Mouse (Mus musculus) right cerebral cortex, postnatal 36 days (tissue): ENCODE results near the gene Vdr.

Source experiments
- DNase-seq, 2 experiments: peaks; one replicate each; pipeline ENCODE4 v3.0.0; 2022; ENCODE audit warnings: low spot score in 2 of 2, mixed read lengths in 1 of 2

Gene Vdr

GRCm38 (mm10) chr15:97920306-97920705 lies 9.9 kb upstream of the Vdr start:
- DNase-seq: no peak

GRCm38 (mm10) chr15:97919217-97919616 lies 8.8 kb upstream of the Vdr start:
- no peak for DNase-seq

DNA sequence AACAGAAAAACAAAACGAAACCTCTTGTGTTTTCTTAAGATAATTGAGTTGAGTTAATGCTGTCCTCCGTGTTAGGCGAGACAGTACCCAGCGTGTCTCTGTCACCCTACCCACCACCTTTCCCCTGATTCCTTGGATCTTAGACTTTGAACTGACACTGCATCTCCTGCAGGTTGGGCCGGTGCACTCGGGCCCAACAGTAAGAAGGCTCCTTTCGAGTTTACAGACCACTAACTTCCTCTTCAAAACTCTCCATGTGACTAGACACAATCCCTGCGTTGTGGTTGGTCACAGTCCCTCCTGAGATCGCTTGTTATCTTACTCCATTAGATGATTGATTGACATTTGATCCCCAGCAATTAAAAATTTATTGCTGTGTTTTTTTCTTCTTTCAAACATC lies 7.6 kb upstream of the Vdr start:
- DNase-seq: no peak

DNA sequence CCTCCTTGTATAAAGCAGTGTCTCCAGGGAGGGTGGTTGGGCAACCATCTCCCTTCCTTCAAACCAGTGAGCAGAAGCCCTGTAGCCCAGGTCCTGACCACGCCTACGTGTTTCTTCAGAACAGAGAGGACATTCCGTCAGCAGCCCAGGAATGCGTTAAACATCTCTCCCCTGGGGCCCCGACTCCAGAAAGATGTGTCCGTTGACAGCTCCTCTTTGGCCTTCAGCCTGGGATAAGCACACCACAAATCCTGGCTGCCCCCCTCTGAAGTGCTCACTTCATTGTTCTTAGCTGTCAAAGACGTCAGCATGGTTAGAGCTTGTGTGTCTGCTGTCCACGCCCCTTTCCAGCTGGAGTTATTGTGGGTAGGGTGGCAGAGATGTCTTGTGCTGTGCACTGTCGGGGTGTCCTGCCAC lies 3.9 kb upstream of the Vdr start:
- no peak for DNase-seq

GRCm38 (mm10) chr15:97907801-97908751 lies 2.4 kb downstream of the Vdr start:
- DNase-seq: no peak

- DNase-seq: no peak
Observed at GRCm38 (mm10) chr15:97907202-97907601, 3.2 kb downstream of the Vdr start.

- DNase-seq: no peak
Observed at GRCm38 (mm10) chr15:97905281-97905680, 5.1 kb downstream of the Vdr start.

DNA sequence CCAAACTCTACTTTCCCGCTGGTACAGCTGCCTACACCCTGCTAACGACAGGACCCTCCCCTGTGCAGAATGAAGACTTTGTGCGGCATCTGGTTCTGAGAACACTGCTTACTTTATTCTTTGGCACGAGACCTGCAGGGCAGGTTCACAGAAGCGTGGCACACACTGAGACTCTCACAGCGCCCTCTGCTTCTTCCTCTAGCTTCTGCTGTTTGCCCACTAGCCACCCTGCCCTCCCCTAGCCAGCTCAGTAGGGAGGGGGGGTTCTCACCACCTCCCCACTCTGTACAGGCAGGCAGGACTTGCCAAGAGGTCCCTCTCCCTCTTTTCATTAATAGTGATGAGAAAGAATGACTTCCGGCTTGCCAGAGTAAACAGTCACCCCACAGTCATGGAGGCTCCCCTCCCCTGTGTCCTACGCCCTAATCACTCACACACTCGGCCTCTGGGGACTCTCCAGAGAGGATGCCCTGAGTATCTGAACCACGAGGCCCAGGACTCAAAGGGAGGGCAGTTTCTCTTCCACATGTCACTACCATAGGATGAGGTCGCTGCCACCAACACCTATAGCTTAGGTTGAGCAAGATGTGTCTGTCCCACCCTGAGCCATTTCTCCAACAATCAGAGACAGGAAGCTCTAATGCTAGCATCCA lies 6.0 kb downstream of the Vdr start:
- DNase-seq: no peak

- no peak for DNase-seq
Observed at GRCm38 (mm10) chr15:97903261-97904009, 7.0 kb downstream of the Vdr start.

DNA sequence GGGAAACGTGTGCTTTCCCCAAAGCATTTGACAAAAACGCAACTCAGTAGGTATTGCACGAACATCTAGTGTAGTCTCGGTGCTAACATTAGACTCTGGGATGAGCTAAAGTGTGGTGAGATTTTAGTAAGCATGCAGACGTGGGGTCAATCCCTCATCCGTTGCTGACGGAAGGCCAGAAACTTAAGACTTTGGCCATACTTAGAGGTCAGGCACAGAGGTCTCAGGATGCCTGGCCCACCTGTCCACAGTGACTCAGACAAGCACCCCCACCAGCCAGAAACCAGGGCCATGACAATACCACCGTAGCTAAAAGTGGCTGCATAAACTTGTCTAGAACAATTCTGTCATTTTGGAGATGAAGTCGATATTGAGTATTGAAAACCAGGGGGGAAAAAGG lies 9.4 kb downstream of the Vdr start:
- no peak for DNase-seq

DNA sequence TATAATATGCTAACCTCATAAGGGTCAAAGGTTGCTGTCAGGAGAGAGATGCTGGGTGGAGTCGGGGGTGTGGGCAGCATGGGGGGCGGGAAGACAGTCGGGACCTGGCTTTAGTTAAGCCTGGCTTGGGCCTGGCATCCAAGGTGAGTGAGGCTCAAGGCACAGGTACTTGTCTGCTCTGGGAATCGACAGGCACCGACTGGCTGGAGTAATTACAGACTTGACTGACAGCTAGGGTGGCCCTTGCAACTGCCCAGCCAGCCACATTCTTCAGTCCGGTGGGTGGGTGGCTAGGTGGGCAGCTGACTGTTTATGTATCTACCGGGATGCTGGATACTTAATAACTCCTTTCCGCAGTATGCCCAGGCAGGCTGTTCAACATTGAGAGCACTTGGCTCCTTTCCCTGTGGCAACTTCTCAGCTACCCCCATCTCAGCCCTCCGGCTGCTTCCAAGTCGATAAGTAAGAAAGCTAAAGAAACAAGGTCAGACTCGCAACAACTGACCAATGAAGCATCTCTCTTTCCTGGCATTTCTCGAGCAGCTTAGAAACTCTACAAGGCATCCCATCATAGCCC lies 10.0 kb downstream of the Vdr start:
- no peak for DNase-seq

DNA sequence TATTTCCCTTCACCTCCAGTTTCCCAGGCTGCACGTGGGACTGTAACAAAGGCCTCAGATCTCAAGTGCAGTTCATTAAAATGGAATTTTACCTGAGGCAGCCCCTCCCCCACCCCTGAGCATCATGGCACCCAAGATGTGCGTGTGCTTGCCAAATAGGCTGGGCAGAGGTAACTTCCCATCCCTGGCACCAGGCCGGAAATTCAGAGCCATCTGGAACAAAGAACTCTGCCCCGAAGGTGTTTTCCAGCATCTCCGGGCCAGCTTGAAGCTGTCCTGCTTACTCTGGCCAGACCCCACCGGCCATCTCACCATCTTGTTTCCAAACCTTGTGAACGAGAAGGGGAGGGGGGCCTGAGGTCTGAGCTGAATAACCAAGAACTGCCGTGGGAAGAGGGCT lies 10.7 kb downstream of the Vdr start:
- DNase-seq: no peak

- no peak for DNase-seq
Observed at GRCm38 (mm10) chr15:97898791-97899190, 11.6 kb downstream of the Vdr start.

GRCm38 (mm10) chr15:97896861-97897654 lies 13.4 kb downstream of the Vdr start:
- no peak for DNase-seq

DNA sequence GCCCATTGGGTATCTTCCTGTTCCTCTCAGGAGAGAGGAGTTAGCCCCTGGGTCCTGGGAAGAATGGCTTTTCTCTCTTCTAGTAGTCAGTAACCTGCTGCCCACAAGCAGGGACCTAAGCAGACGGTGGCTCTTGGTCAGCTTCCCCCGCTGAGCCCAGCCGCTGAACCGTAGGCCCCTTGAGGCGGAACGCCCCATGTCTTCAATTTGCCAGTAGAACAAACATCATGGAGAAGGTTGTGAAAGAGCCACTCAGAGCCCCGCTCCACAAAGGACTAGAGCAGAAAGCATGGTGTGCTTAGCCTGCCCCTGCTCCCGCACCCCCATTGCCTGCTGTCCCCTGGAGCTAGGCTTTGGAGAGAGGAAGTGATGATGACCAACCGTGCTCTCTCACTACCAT lies 14.1 kb downstream of the Vdr start:
- no peak for DNase-seq

DNA sequence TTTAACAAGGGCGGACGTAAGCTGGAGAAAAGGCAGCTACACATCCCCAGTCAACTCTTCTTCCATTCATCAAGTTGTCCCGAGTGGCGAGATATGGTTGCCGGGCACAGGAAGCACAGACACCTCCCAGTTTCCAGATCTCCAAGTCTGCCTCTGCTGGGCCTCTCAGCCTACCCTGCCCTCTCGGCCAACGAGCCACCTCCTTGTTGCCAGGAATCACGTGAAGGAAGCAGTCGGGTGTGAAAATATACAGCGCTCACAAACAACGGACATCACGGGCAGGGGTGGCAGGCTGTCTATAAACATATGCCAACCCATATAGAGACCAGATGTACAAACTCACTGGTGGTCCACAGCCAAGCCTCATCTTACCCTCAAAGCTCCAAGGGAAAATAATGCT lies 14.6 kb downstream of the Vdr start:
- no peak for DNase-seq

GRCm38 (mm10) chr15:97892506-97892905 lies 17.9 kb downstream of the Vdr start:
- DNase-seq: no peak

GRCm38 (mm10) chr15:97890450-97890849 lies 20.0 kb downstream of the Vdr start:
- no peak for DNase-seq

DNA sequence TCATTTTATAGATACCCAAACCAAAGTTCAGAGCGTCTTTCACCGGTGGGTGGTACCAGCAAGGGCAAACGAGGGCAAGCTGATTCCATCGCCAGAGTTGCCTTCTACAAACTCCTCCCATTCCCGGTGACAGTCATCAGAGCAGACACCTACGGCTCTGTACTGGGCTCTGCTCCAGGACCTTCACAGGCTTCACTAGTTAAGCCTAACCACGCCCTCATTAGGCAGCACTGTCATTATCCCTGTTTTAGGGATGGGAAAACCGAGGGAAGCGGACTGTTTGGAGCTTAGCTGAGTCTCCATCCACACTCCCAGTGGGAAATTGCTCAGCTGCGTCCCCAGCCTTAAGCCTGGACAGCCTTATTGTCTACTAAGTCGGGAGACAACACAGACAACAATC lies 20.4 kb downstream of the Vdr start:
- DNase-seq: peak in 1 of 2 experiments; percentile 28

GRCm38 (mm10) chr15:97887541-97888016 lies 22.9 kb downstream of the Vdr start:
- no peak for DNase-seq

DNA sequence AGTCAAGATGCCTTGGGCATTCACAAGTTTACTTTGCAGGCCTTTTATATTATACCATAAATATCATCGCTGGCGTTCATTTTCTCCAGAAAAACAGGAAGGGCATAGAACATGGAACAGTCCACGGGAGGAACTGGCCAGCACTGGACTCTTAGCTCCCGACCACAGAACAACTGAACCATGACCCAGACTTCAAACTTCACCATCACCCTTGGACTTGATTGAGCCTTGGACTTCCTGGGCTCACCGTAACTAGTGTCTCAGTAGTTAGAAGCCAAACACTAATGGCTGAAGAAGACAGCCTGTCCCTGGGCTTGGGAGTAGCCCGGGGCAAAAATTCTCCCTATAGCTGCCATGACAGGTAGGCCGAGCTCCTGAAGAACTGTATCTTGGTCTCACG lies 29.0 kb downstream of the Vdr start:
- no peak for DNase-seq
